ENCODE assay signal across 7 mouse cellular contexts in the genomic region with DNA sequence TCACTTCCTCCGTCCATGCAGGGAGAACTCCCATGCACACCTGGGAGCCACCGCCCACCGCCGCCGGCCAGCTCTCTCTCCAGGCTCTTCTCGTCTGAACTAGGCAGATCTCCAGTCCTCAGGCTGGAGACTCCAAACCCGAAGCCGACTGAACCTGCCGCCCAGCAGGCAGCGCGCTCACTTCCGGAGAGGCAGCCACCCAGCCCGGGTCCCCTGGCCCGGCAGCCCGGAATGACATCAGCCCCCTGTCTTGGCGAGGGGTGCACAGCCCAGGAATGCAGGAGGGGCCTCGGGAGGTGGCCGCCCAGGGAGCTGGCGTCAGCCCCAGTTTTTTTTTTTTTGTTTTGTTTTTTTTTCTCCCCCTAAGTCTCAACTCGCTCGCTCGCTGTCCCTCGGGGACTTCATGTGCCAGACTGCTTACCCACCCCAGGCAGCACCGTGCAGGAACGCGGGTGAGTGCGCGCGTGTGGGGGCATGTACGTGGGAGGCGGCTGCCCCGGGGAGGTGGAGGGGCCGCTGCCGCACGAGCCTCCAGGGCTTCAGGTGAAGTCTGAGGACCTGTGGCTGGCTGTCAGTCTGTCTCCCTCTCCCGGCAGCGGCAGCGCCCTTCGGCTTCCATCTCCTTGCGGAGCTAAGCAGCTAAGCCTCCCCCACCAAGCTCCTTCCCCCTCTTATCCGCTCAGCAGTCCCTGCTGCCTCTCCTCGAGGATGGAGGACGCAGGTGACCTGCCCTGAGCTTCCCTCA. TPM values are rescaled to one million over a fixed set of nuclear protein-coding genes. Genes with fewer than 3 reads are reported as not detected.
DNase-seq lines count a peak whose midpoint lies in the region; ATAC-seq and TF ChIP-seq lines count a peak whose summit lies in the region.

No protein-coding gene starts in this region.

- no peak for TF ChIP-seq POLR2A in bone marrow macrophage, adult 2 months (IDR thresholded peaks at IDR 0.05; ENCODE audit: borderline replicate concordance, low read depth, low read length)

- peak overlapping the region; percentile 60 for H3K9ac ChIP-seq in hindbrain, postnatal 0 days (replicated peaks; ENCODE audit: low read length)
- H3K9ac ChIP-seq in liver, embryonic 11.5 days (ENCODE audit: low read depth, low read length), result peak overlapping the region; percentile 67
- peak overlapping the region; percentile 81 for H3K9ac ChIP-seq in midbrain, embryonic 16.5 days (ENCODE audit: low read depth, low read length)

- H3K4me1 ChIP-seq in bone marrow macrophage, adult 2 months (ENCODE audit: control insufficient read depth, insufficient read depth, low read length), result peaks cover 20% of the 10 kb centered on the region
- H3K4me1 ChIP-seq in hindbrain, postnatal 0 days (ENCODE audit: insufficient read depth, low read length), result 0 out of 2 replicates have a peak, but pooled peaks cover 10% of the 10 kb centered on the region
- H3K4me1 ChIP-seq in liver, embryonic 11.5 days (replicated peaks; ENCODE audit: control insufficient read depth, insufficient read depth, low read length), result peaks cover 41% of the 10 kb centered on the region
- H3K4me1 ChIP-seq in midbrain, embryonic 16.5 days (ENCODE audit: control insufficient read depth, insufficient read depth, low read length), result peaks cover 10% of the 10 kb centered on the region; the same call in 1 of the 2 replicates

- H3K27ac ChIP-seq in bone marrow macrophage, adult 2 months (ENCODE audit: insufficient read depth, low read depth, low read length), result peak overlapping the region; percentile 18; the same call in 1 of the 2 replicates
- peak overlapping the region; percentile 9 for H3K27ac ChIP-seq in hindbrain, postnatal 0 days
- H3K27ac ChIP-seq in liver, embryonic 11.5 days (ENCODE audit: low read depth, low read length), result peak overlapping the region; percentile 34; the same call in 1 of the 2 replicates
- H3K27ac ChIP-seq in midbrain, embryonic 16.5 days (ENCODE audit: low read length), result peak overlapping the region; percentile 47

- no peaks in the 10 kb centered on the region for H3K36me3 ChIP-seq in hindbrain, postnatal 0 days (ENCODE audit: insufficient read depth, low read length)
- no peaks in the 10 kb centered on the region for H3K36me3 ChIP-seq in liver, embryonic 11.5 days (ENCODE audit: control insufficient read depth, insufficient read depth, low read length)
- no peaks in the 10 kb centered on the region for H3K36me3 ChIP-seq in midbrain, embryonic 16.5 days (ENCODE audit: control insufficient read depth, insufficient read depth, low read length)

- under 1% methylated on average over 42 of the region's 43 CpGs for WGBS in hindbrain, postnatal 0 days
- WGBS in liver, embryonic 11.5 days, result under 1% methylated on average over 43 of the region's 43 CpGs
- under 1% methylated on average over 42 of the region's 43 CpGs for WGBS in midbrain, embryonic 16.5 days

- ATAC-seq in hindbrain, postnatal 0 days, result peak; percentile 55
- ATAC-seq in liver, embryonic 11.5 days (replicated peaks; ENCODE audit: low FRiP score), result peak; percentile 46
- peak; percentile 55 for ATAC-seq in midbrain, embryonic 16.5 days

- no peaks in the 10 kb centered on the region for H3K9me3 ChIP-seq in hindbrain, postnatal 0 days (ENCODE audit: low read length)
- no peaks in the 10 kb centered on the region for H3K9me3 ChIP-seq in liver, embryonic 11.5 days (ENCODE audit: control insufficient read depth, low read length)
- no peaks in the 10 kb centered on the region for H3K9me3 ChIP-seq in midbrain, embryonic 16.5 days (replicated peaks; ENCODE audit: control insufficient read depth, low read length, poor library complexity, severe bottlenecking)

- TF ChIP-seq CTCF in bone marrow macrophage, adult 2 months (IDR thresholded peaks at IDR 0.05; ENCODE audit: low read depth, low read length), result no peak
- TF ChIP-seq CTCF in hindbrain, postnatal 0 days (IDR thresholded peaks at IDR 0.05; ENCODE audit: low read depth), result peak; percentile 59

- H3K27me3 ChIP-seq in hindbrain, postnatal 0 days (ENCODE audit: insufficient read depth, low read length), result no peaks in the 10 kb centered on the region
- H3K27me3 ChIP-seq in liver, embryonic 11.5 days (replicated peaks; ENCODE audit: control insufficient read depth, insufficient read depth, low read length), result peaks cover 12% of the 10 kb centered on the region
- H3K27me3 ChIP-seq in midbrain, embryonic 16.5 days (ENCODE audit: control insufficient read depth, insufficient read depth, low read depth, low read length), result no peaks in the 10 kb centered on the region

- peak overlapping the region; percentile 90 for H3K4me2 ChIP-seq in hindbrain, postnatal 0 days (ENCODE audit: low read depth, low read length)
- H3K4me2 ChIP-seq in liver, embryonic 11.5 days, result peak overlapping the region; percentile 95
- peak overlapping the region; percentile 99 for H3K4me2 ChIP-seq in midbrain, embryonic 16.5 days (ENCODE audit: low read length)

- peak overlapping the region; percentile 75 for H3K4me3 ChIP-seq in bone marrow macrophage, adult 2 months (ENCODE audit: insufficient read depth, low read length)
- peak overlapping the region; percentile 38 for H3K4me3 ChIP-seq in hindbrain, postnatal 0 days (ENCODE audit: low read length)
- peak overlapping the region; percentile 61 for H3K4me3 ChIP-seq in liver, embryonic 11.5 days (ENCODE audit: low read depth, low read length)
- peak overlapping the region; percentile 56 for H3K4me3 ChIP-seq in midbrain, embryonic 16.5 days (ENCODE audit: low read depth, low read length)

- DNase-seq in Muller cell, postnatal 12 days (ENCODE audit: inconsistent ontology term), result peak; percentile 91
- DNase-seq in gastrocnemius, postnatal 25 days, result peak; percentile 73
- DNase-seq in hindbrain, postnatal 0 days (ENCODE audit: low spot score), result peak; percentile 66
- peak; percentile 69 for DNase-seq in liver, embryonic 11.5 days (ENCODE audit: low spot score)
- DNase-seq in testis, postnatal 10 days (ENCODE audit: low spot score), result peak; percentile 69

RNA-seq across cellular contexts. Expression of a gene that starts 57.1 kb away (rescaled TPM):
- polyA plus RNA-seq in bone marrow macrophage, adult 2 months (2012; ENCODE audit: insufficient read depth, insufficient read length, missing spikeins), result not detected in 2 replicates
- total RNA-seq in gastrocnemius, postnatal 25 days (2021), result 1 to 10 TPM in 1 of 2 experiments, under 1 TPM in 1; 0.62 to 1.5 TPM
- total RNA-seq in hindbrain, postnatal 0 days (2014; rRNA removed), result 1.6 and 5.3 TPM in 2 replicates
- 2.3 and 2.6 TPM in 2 replicates for polyA plus RNA-seq in hindbrain, postnatal 0 days (2015; fragmentation: Nextera tagmentation; extraction: Ambion mirVana)
- 0.27 and 0.49 TPM in 2 replicates for polyA plus RNA-seq in liver, embryonic 11.5 days (2014; fragmentation: Nextera tagmentation; extraction: Ambion mirVana)
- 0.60 and 2.3 TPM in 2 replicates for polyA plus RNA-seq in midbrain, embryonic 16.5 days (2015; fragmentation: Nextera tagmentation; extraction: Ambion mirVana)

Comparison
In these comparisons a context has a peak if more than half of its experiments do, and no peak if none do; other contexts are left out.
1. Peak in every context shown above with its lines: DNase-seq, ATAC-seq, H3K4me3 ChIP-seq and H3K27ac ChIP-seq.